ENCODE assay signal across 8 mouse cellular contexts in the genomic region with DNA sequence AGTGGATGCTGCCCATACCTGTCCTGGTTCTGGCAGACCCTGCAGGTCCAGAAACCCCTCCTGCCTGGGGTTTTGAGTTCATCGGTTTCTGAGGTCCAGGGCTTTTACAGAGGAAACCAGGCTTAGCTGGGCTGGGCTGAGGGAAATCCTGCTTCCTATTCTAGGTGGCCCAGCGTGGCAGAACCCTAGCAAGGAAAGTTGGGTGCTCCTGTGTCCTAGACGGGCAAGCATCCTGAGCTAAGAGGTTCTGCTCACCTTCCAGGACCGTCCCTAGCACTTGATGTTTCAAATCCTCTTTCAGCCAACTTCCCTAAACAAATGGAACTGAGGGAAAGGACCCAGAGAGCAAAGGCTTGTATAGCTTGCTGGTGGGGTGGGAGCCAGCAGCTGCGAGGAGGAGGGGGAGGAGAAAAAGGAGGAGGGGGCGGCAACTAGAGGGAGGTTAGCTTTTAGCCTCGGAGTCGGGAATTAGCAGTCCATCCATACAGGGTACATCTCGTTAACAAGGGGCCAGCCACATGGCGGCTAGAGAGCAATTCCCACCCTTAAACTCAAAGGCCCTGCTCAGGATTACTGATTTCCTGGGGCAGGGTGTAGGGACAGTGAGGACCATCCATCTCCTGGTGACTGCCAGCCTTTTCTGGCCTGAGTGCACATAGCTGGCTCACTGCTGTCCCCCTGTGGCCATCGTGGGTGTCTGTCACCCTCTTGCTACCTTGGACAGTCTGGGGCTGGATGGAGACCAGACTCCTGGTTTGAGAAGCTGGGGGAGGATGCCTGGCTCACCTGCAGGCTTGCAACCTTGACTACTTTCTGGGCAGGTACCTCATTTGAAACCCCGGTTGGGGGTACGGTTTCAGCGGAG. TPM values are rescaled to one million over a fixed set of nuclear protein-coding genes. Genes with fewer than 3 reads are reported as not detected.
DNase-seq lines count a peak whose midpoint lies in the region; ATAC-seq and TF ChIP-seq lines count a peak whose summit lies in the region.

No protein-coding gene starts in this region.

- dilution Hi-C loops in CH12.LX (cut with MboI; ENCODE audit: extremely low pct_ligation_motif_present, extremely low pct_unique_long_range_greater_than_20kb, low sequenced_read_pairs), result no loop called here

- H3K27ac ChIP-seq in CH12.LX (ENCODE audit: insufficient read depth, low read depth), result peak overlapping the region; percentile 14; the same call in 1 of the 2 replicates
- H3K27ac ChIP-seq in forebrain, embryonic 10.5 days, result peak overlapping the region; percentile 96
- no peak overlapping the region for H3K27ac ChIP-seq in lung, embryonic 14.5 days (ENCODE audit: low read depth)
- no peak overlapping the region for H3K27ac ChIP-seq in olfactory bulb, adult 2 months (ENCODE audit: insufficient read depth, low read depth, low read length)

- 5% methylated on average over 14 of the region's 14 CpGs for WGBS in forebrain, embryonic 10.5 days
- 9% methylated on average over 14 of the region's 14 CpGs for WGBS in lung, embryonic 14.5 days
- WGBS in olfactory bulb, adult 2 months, result 28% methylated on average over 14 of the region's 14 CpGs

- peaks cover 44% of the 10 kb centered on the region for H3K79me2 ChIP-seq in CH12.LX (replicated peaks; ENCODE audit: control insufficient read depth, extremely low read depth, insufficient read depth, poor library complexity, severe bottlenecking)

- H3K9ac ChIP-seq in CH12.LX (ENCODE audit: insufficient read depth, low read depth), result no peak overlapping the region
- no peak overlapping the region for H3K9ac ChIP-seq in lung, embryonic 14.5 days

- no peak overlapping the region for H3K4me3 ChIP-seq in CH12.LX (replicated peaks in 1 of 3; ENCODE audit: low read depth in 2 of 3, low read length in 2 of 3, poor library complexity in 1 of 3)
- peak overlapping the region; percentile 82 for H3K4me3 ChIP-seq in forebrain, embryonic 10.5 days
- H3K4me3 ChIP-seq in lung, embryonic 14.5 days (ENCODE audit: low read depth, low read length), result no peak overlapping the region
- no peak overlapping the region for H3K4me3 ChIP-seq in olfactory bulb, adult 2 months (ENCODE audit: insufficient read depth, low read depth, low read length)

- TF ChIP-seq POLR2A in CH12.LX (IDR thresholded peaks at IDR 0.05; ENCODE audit: low read depth, low read length), result no peak
- no peak for TF ChIP-seq POLR2A in olfactory bulb, adult 2 months (IDR thresholded peaks at IDR 0.05; ENCODE audit: insufficient read depth, low read depth, low read length)

- peak overlapping the region; percentile 31 for H3K4me2 ChIP-seq in CH12.LX (ENCODE audit: insufficient read depth, low read depth, poor library complexity, severe bottlenecking)
- H3K4me2 ChIP-seq in lung, embryonic 14.5 days, result peak overlapping the region; percentile 99

- no peak for TF ChIP-seq EP300 in CH12.LX (IDR thresholded peaks at IDR 0.05; ENCODE audit: low read length)

- peak; percentile 54 for ATAC-seq in lung, embryonic 14.5 days (ENCODE audit: insufficient read depth)

- in situ Hi-C loops in CH12.LX (cut with MboI; ENCODE audit: low pct_ligation_motif_present, low pct_unique_long_range_greater_than_20kb, low sequenced_read_pairs), result loop anchor here (5.0 to 10.0 kb wide), 2 partner anchors 127 to 210 kb away; no protein-coding TSS in a partner anchor

- peaks cover 35 to 74% of the 10 kb centered on the region in 2 experiments for H3K4me1 ChIP-seq in CH12.LX (ENCODE audit: control insufficient read depth in 1 of 2, insufficient read depth in 2 of 2)
- peaks cover 99% of the 10 kb centered on the region for H3K4me1 ChIP-seq in forebrain, embryonic 10.5 days
- peaks cover 61% of the 10 kb centered on the region for H3K4me1 ChIP-seq in lung, embryonic 14.5 days (ENCODE audit: insufficient read depth)
- peaks cover 76% of the 10 kb centered on the region for H3K4me1 ChIP-seq in olfactory bulb, adult 2 months (ENCODE audit: control insufficient read depth, insufficient read depth, low read length)

- H3K9me3 ChIP-seq in CH12.LX (replicated peaks; ENCODE audit: low read length), result no peaks in the 10 kb centered on the region
- no peaks in the 10 kb centered on the region for H3K9me3 ChIP-seq in forebrain, embryonic 10.5 days
- no peaks in the 10 kb centered on the region for H3K9me3 ChIP-seq in lung, embryonic 14.5 days (ENCODE audit: low read depth, low read length)

- H3K36me3 ChIP-seq in CH12.LX (replicated peaks in 1 of 2; ENCODE audit: control insufficient read depth in 1 of 2, insufficient read depth in 1 of 2, low read length in 1 of 2), result peaks cover 0 to 5% of the 10 kb centered on the region in 2 experiments
- no peaks in the 10 kb centered on the region for H3K36me3 ChIP-seq in forebrain, embryonic 10.5 days (replicated peaks)
- no peaks in the 10 kb centered on the region for H3K36me3 ChIP-seq in lung, embryonic 14.5 days (ENCODE audit: insufficient read depth)

- TF ChIP-seq CTCF in CH12.LX (conservative IDR thresholded peaks at IDR 0.05 in 1 of 2, IDR thresholded peaks at IDR 0.05 in 1 of 2; ENCODE audit: low read depth in 2 of 2, low read length in 2 of 2), result peak; percentile 93 to 98
- TF ChIP-seq CTCF in lung, embryonic 14.5 days (IDR thresholded peaks at IDR 0.05; ENCODE audit: low read depth), result peak; percentile 100
- TF ChIP-seq CTCF in olfactory bulb, adult 2 months (IDR thresholded peaks at IDR 0.05; ENCODE audit: insufficient read depth, low read depth, low read length), result peak; percentile 88

- intact Hi-C loops in heart, postnatal 10 days (cut with DNase I), result loop anchor here (1.0 to 2.0 kb wide), 2 partner anchors 45 to 126 kb away; no protein-coding TSS in a partner anchor

- peak; percentile 81 for DNase-seq in CH12.LX (ENCODE audit: extremely low read depth)
- DNase-seq in c-Kit-positive CD71-positive TER-119-negative erythroid progenitor cells, embryonic 14.5 days (ENCODE audit: low read depth), result peak; percentile 80
- peak; percentile 87 for DNase-seq in forebrain, embryonic 10.5 days (ENCODE audit: extremely low spot score, low spot score)
- peak; percentile 90 to 91 for DNase-seq in heart, postnatal 10 days
- DNase-seq in kidney, postnatal 4 days, result peak; percentile 87 to 91
- DNase-seq in lung, embryonic 14.5 days, result peak; percentile 93
- peak; percentile 70 to 78 for DNase-seq in thymus, adult 18-20 months

- peaks cover 14% of the 10 kb centered on the region for H3K27me3 ChIP-seq in CH12.LX (replicated peaks)
- H3K27me3 ChIP-seq in forebrain, embryonic 10.5 days (ENCODE audit: poor library complexity, severe bottlenecking), result peaks cover 87% of the 10 kb centered on the region
- 0 out of 2 replicates have a peak, but pooled peaks cover 2% of the 10 kb centered on the region for H3K27me3 ChIP-seq in lung, embryonic 14.5 days (ENCODE audit: insufficient read depth, low read length)

- no peak; the same call in none of the 2 replicates for TF ChIP-seq RAD21 in CH12.LX (IDR thresholded peaks at IDR 0.05; ENCODE audit: low read depth, low read length)

TF ChIP-seq in CH12.LX, 34 proteins besides CTCF, POLR2A, EP300 and RAD21 (continues in another document):
- TF ChIP-seq USF2 (conservative IDR thresholded peaks at IDR 0.05; ENCODE audit: low read depth, low read length) (no peak), IRF4 (IDR thresholded peaks at IDR 0.05; ENCODE audit: low read depth, low read length) (no peak; the same call in 1 of the 2 replicates), JUN (IDR thresholded peaks at IDR 0.05; ENCODE audit: insufficient read depth, low read depth, low read length) (no peak), SIN3A (IDR thresholded peaks at IDR 0.05; ENCODE audit: low read length) (0 out of 2 replicates have a peak, but pooled peaks have one; percentile 48), POLR2AphosphoS2 (IDR thresholded peaks at IDR 0.05; ENCODE audit: low read depth, low read length) (no peak), GABPA (IDR thresholded peaks at IDR 0.05; ENCODE audit: insufficient replicate concordance, low read depth, low read length) (no peak), MEF2A (IDR thresholded peaks at IDR 0.05; ENCODE audit: borderline replicate concordance, low read depth, low read length) (0 out of 2 replicates have a peak, but pooled peaks have one; percentile 36), MAX (IDR thresholded peaks at IDR 0.05; ENCODE audit: low read length) (no peak), HCFC1 (IDR thresholded peaks at IDR 0.05; ENCODE audit: low read depth, low read length) (no peak), ZKSCAN1 (IDR thresholded peaks at IDR 0.05; ENCODE audit: borderline replicate concordance, low read depth, low read length) (no peak), RCOR1 (conservative IDR thresholded peaks at IDR 0.05; ENCODE audit: low read depth, low read length) (0 out of 2 replicates have a peak, but pooled peaks have one; percentile 13), BHLHE40 (IDR thresholded peaks at IDR 0.05; ENCODE audit: low read depth, low read length) (0 out of 2 replicates have a peak, but pooled peaks have one; percentile 17), NELFE (IDR thresholded peaks at IDR 0.05; ENCODE audit: low read depth, low read length) (no peak; the same call in 1 of the 2 replicates), MAFK (IDR thresholded peaks at IDR 0.05; ENCODE audit: insufficient replicate concordance, low read length) (no peak), UBTF (IDR thresholded peaks at IDR 0.05; ENCODE audit: low read depth, low read length) (no peak), ZNF384 (IDR thresholded peaks at IDR 0.05; ENCODE audit: low read depth, low read length) (no peak), TBP (conservative IDR thresholded peaks at IDR 0.05; ENCODE audit: low read depth, low read length) (no peak), ZC3H11A (IDR thresholded peaks at IDR 0.05; ENCODE audit: low read depth, low read length) (peak; percentile 88), E2F4 (IDR thresholded peaks at IDR 0.05; ENCODE audit: insufficient replicate concordance, low read depth, low read length) (no peak), MXI1 (IDR thresholded peaks at IDR 0.05; ENCODE audit: low read depth, low read length) (no peak), USF1 (IDR thresholded peaks at IDR 0.05; ENCODE audit: low read depth, low read length) (no peak), ZMIZ1 (IDR thresholded peaks at IDR 0.05; ENCODE audit: low read depth, low read length) (no peak), NRF1 (IDR thresholded peaks at IDR 0.05; ENCODE audit: low read depth, low read length) (peak; percentile 17; the same call in 1 of the 2 replicates), ELF1 (IDR thresholded peaks at IDR 0.05; ENCODE audit: low read depth, low read length) (no peak)

RNA-seq across cellular contexts. Expression of gene Gins2, which starts 54.4 kb away (rescaled TPM):
- total RNA-seq in CH12.LX (2012; rRNA removed), result 61.2 and 68.4 TPM in 2 replicates
- 50.0 TPM in 2 replicates for total RNA-seq in CH12.LX (2014; rRNA removed)
- 127 and 129 TPM in 2 replicates for polyA plus RNA-seq in CH12.LX (2012; ENCODE audit: insufficient read length, low read depth)
- 154 and 158 TPM in 2 replicates for polyA plus RNA-seq in forebrain, embryonic 10.5 days (2016; fragmentation: Nextera tagmentation; extraction: Ambion mirVana)
- 10 to 100 TPM; 14.6 to 15.2 TPM for total RNA-seq in heart, postnatal 10 days (2021)
- 131 and 139 TPM in 2 replicates for polyA plus RNA-seq in lung, embryonic 14.5 days (2014; fragmentation: Nextera tagmentation; extraction: Ambion mirVana)
- polyA plus RNA-seq in olfactory bulb, adult 2 months (2012; ENCODE audit: insufficient read depth, insufficient read length, low replicate concordance, missing spikeins), result not detected in 2 replicates

Comparison
In these comparisons a context has a peak if more than half of its experiments do, and no peak if none do; other contexts are left out.
1. H3K27ac ChIP-seq: peak in CH12.LX (single experiment) and forebrain, embryonic 10.5 days (single experiment); none in lung, embryonic 14.5 days (single experiment) and olfactory bulb, adult 2 months (single experiment).
2. RNA of gene Gins2, which starts 54.4 kb away (polyA plus RNA-seq): 154 to 158 TPM in forebrain, embryonic 10.5 days, 131 to 139 TPM in lung, embryonic 14.5 days and 127 to 129 TPM in CH12.LX; not detected in olfactory bulb, adult 2 months; every median in the first group is over 100 times any median in the second.
3. Peak in every context shown above with its lines, with median percentiles within 50 percentile points of each other: DNase-seq and CTCF ChIP-seq.